Mouse (Mus musculus) CH12.LX (cell line): Measurements from ENCODE around the gene Fam243. TPM values are rescaled to one million over a fixed set of nuclear protein-coding genes. Genes with fewer than 3 reads are reported as not detected.

Experiments
- DNase-seq: peaks from one replicate; pipeline ENCODE4 v3.0.0-alpha.2; 2013; ENCODE audit errors: extremely low read depth
- H3K27ac ChIP-seq: 2 replicates; pipeline ENCODE4 v1.5.1; 2012; ENCODE audit warnings: low read depth, mild to moderate bottlenecking, control low read depth, moderate library complexity; ENCODE audit not compliant: insufficient read depth
- H3K27me3 ChIP-seq: replicated peaks from 2 replicates; pipeline ENCODE3; 2012; ENCODE audit warnings: inconsistent platforms
- H3K36me3 ChIP-seq, 2 experiments: replicated peaks in 1 of 2; 2 replicates each; pipeline versions ENCODE3 to v1.6.1; 2012; ENCODE audit warnings: inconsistent platforms in 1 of 2, low read length in 1 of 2, mild to moderate bottlenecking in 1 of 2, mixed read lengths in 1 of 2, moderate library complexity in 1 of 2; ENCODE audit not compliant: control insufficient read depth in 1 of 2, insufficient read depth in 1 of 2
- H3K4me1 ChIP-seq, 2 experiments: 2 replicates each; pipeline ENCODE4 v1.6.1; 2012; ENCODE audit warnings: inconsistent platforms in 1 of 2, moderate library complexity in 1 of 2; ENCODE audit not compliant: insufficient read depth in 2 of 2, control insufficient read depth in 1 of 2
- H3K4me2 ChIP-seq: 2 replicates; pipeline ENCODE4 v1.6.1; 2012; ENCODE audit warnings: low read depth, mild to moderate bottlenecking, control low read depth; ENCODE audit not compliant: poor library complexity, insufficient read depth, severe bottlenecking
- H3K4me3 ChIP-seq, 3 experiments: fragments of 150-350 bp in 1 of 3; sonication (generic) in 1 of 3; replicated peaks in 1 of 3; 2 replicates each; pipeline versions ENCODE3 to v1.5.1; 2011 to 2012; ENCODE audit warnings: low read depth in 2 of 3, low read length in 2 of 3, mild to moderate bottlenecking in 2 of 3, moderate library complexity in 2 of 3, control low read depth in 1 of 3, improper control_type of control experiment in 1 of 3, inconsistent platforms in 1 of 3, mixed read lengths in 1 of 3; ENCODE audit not compliant: poor library complexity in 1 of 3
- H3K79me2 ChIP-seq: replicated peaks from 2 replicates; pipeline ENCODE4 v1.6.1; 2012; ENCODE audit warnings: mild to moderate bottlenecking, moderate library complexity; ENCODE audit not compliant: control insufficient read depth, poor library complexity, insufficient read depth, severe bottlenecking; ENCODE audit errors: extremely low read depth
- H3K9ac ChIP-seq: 2 replicates; pipeline ENCODE4 v1.6.1; 2012; ENCODE audit warnings: low read depth, mild to moderate bottlenecking, control low read depth, moderate library complexity; ENCODE audit not compliant: insufficient read depth
- H3K9me3 ChIP-seq: replicated peaks from 2 replicates; pipeline ENCODE3; 2012; ENCODE audit warnings: low read length, inconsistent platforms, mixed read lengths
- CHD1 ChIP-seq: IDR thresholded peaks from 2 replicates; pipeline ENCODE4 v1.6.1; 2012; ENCODE audit warnings: low read depth, low read length, improper control_type of control experiment, inconsistent platforms
- E2F4 ChIP-seq: IDR thresholded peaks from 2 replicates; pipeline ENCODE4 v1.6.1; 2011; ENCODE audit warnings: low read depth, low read length, improper control_type of control experiment; ENCODE audit not compliant: insufficient replicate concordance
- EP300 ChIP-seq: IDR thresholded peaks from 2 replicates; pipeline ENCODE4 v1.6.1; 2011; ENCODE audit warnings: low read length, improper control_type of control experiment
- IRF4 ChIP-seq: IDR thresholded peaks from 2 replicates; pipeline ENCODE4 v1.6.1; 2014; ENCODE audit warnings: low read depth, mild to moderate bottlenecking, inconsistent platforms, low read length, improper control_type of control experiment
- JUN ChIP-seq: IDR thresholded peaks from 2 replicates; pipeline ENCODE4 v1.6.1; 2011; ENCODE audit warnings: low read depth, mild to moderate bottlenecking, low read length, improper control_type of control experiment, moderate library complexity; ENCODE audit not compliant: insufficient read depth
- JUND ChIP-seq: conservative IDR thresholded peaks from 2 replicates; pipeline ENCODE4 v1.6.1; 2011; ENCODE audit warnings: low read depth, low read length, improper control_type of control experiment
- MAX ChIP-seq: IDR thresholded peaks from 2 replicates; pipeline ENCODE4 v1.6.1; 2011; ENCODE audit warnings: low read length, improper control_type of control experiment
- MAZ ChIP-seq: IDR thresholded peaks from 2 replicates; pipeline ENCODE4 v1.6.1; 2012; ENCODE audit warnings: low read depth, mild to moderate bottlenecking, inconsistent platforms, low read length, improper control_type of control experiment, moderate library complexity
- MEF2A ChIP-seq: IDR thresholded peaks from 2 replicates; pipeline ENCODE4 v1.6.1; 2014; ENCODE audit warnings: low read depth, mild to moderate bottlenecking, inconsistent platforms, low read length, improper control_type of control experiment, borderline replicate concordance
- MYC ChIP-seq: IDR thresholded peaks from 2 replicates; pipeline ENCODE4 v1.6.1; 2011; ENCODE audit warnings: low read depth, mild to moderate bottlenecking, improper control_type of control experiment, low read length
- NRF1 ChIP-seq: IDR thresholded peaks from 2 replicates; pipeline ENCODE4 v1.6.1; 2014; ENCODE audit warnings: low read depth, mild to moderate bottlenecking, inconsistent platforms, low read length, improper control_type of control experiment, moderate library complexity
- PAX5 ChIP-seq: IDR thresholded peaks from 2 replicates; pipeline ENCODE4 v1.6.1; 2012; ENCODE audit warnings: low read length, inconsistent platforms, mixed read lengths
- POLR2A ChIP-seq: IDR thresholded peaks from 2 replicates; pipeline ENCODE4 v1.6.1; 2011; ENCODE audit warnings: low read depth, mild to moderate bottlenecking, improper control_type of control experiment, low read length
- POLR2AphosphoS2 ChIP-seq: IDR thresholded peaks from 2 replicates; pipeline ENCODE4 v1.6.1; 2011; ENCODE audit warnings: low read depth, low read length, improper control_type of control experiment
- RAD21 ChIP-seq: IDR thresholded peaks from 2 replicates; pipeline ENCODE4 v1.6.1; 2011; ENCODE audit warnings: low read depth, mild to moderate bottlenecking, low read length, improper control_type of control experiment, moderate library complexity
- SIN3A ChIP-seq: IDR thresholded peaks from 2 replicates; pipeline ENCODE4 v1.6.1; 2012; ENCODE audit warnings: low read length, improper control_type of control experiment, inconsistent platforms
- SMC3 ChIP-seq: IDR thresholded peaks from 2 replicates; pipeline ENCODE4 v1.6.1; 2011; ENCODE audit warnings: low read depth, low read length, improper control_type of control experiment
- TCF12 ChIP-seq: IDR thresholded peaks from 2 replicates; pipeline ENCODE4 v1.6.1; 2014; ENCODE audit warnings: low read depth, mild to moderate bottlenecking, inconsistent platforms, low read length, improper control_type of control experiment
- USF1 ChIP-seq: IDR thresholded peaks from 2 replicates; pipeline ENCODE4 v1.6.1; 2014; ENCODE audit warnings: low read depth, mild to moderate bottlenecking, inconsistent platforms, low read length, improper control_type of control experiment
- ZC3H11A ChIP-seq: IDR thresholded peaks from 2 replicates; pipeline ENCODE4 v1.6.1; 2012; ENCODE audit warnings: low read depth, mild to moderate bottlenecking, inconsistent platforms, low read length, improper control_type of control experiment
- ZKSCAN1 ChIP-seq: IDR thresholded peaks from 2 replicates; pipeline ENCODE4 v1.6.1; 2012; ENCODE audit warnings: low read depth, inconsistent platforms, low read length, improper control_type of control experiment, borderline replicate concordance
- ZMIZ1 ChIP-seq: IDR thresholded peaks from 2 replicates; pipeline ENCODE4 v1.6.1; 2012; ENCODE audit warnings: low read depth, mild to moderate bottlenecking, inconsistent platforms, low read length, improper control_type of control experiment
- ZNF384 ChIP-seq: IDR thresholded peaks from 2 replicates; pipeline ENCODE4 v1.6.1; 2012; ENCODE audit warnings: low read depth, low read length, improper control_type of control experiment, inconsistent platforms
- dilution Hi-C: fragments of 300-500 bp; cut with MboI; formaldehyde crosslinking; loops from 2 replicates; pipeline ENCODE4 v1.14.3; 2020; ENCODE audit warnings: low sequenced_read_pairs; ENCODE audit not compliant: extremely low pct_unique_long_range_greater_than_20kb, extremely low pct_ligation_motif_present
- in situ Hi-C: fragments of 300-500 bp; cut with MboI; formaldehyde crosslinking; loops from 3 replicates; pipeline ENCODE4 v1.14.3; 2019; ENCODE audit warnings: low sequenced_read_pairs, low pct_ligation_motif_present, low pct_unique_long_range_greater_than_20kb, mixed read lengths
- polyA plus RNA-seq: library from polyadenylated mRNA; unstranded; fragments of >175 nt; gene quantifications from 2 replicates; pipeline ENCODE4 v1.2.1, GENCODE M21; 2012; ENCODE audit warnings: low read depth; ENCODE audit not compliant: insufficient read length
- total RNA-seq, 2 experiments: library from RNA; depleted of rRNA; stranded (reverse); fragments of 300-350 nt in 1 of 2; fragments of >200 nt in 1 of 2; gene quantifications; 2 replicates each; pipeline ENCODE4 v1.2.3; 2012 to 2014

The Fam243 gene
- total and polyA plus RNA-seq, 3 experiments = not detected

- DNase-seq = no peak
- H3K4me3 ChIP-seq = no peak within 1 kb of the TSS
- no peaks in the 10 kb centered on the region for H3K36me3 ChIP-seq
- H3K9me3 ChIP-seq = no peaks in the 10 kb centered on the region
- peaks cover 10% of the 10 kb centered on the region for H3K27me3 ChIP-seq
- in situ Hi-C loops = loop anchor here (5.0 to 25.0 kb wide), 3 partner anchors 355 to 930 kb away; partner anchors contain the start of gene Ifnar2
- no peaks in the 10 kb centered on the region for H3K79me2 ChIP-seq
- no peak within 1 kb of the TSS for H3K4me2 ChIP-seq
- dilution Hi-C loops = no loop called here
- no peak within 1 kb of the TSS for H3K9ac ChIP-seq
- H3K4me1 ChIP-seq = no peaks in the 10 kb centered on the region
- TF ChIP-seq IRF4 = no peak
- TF ChIP-seq MAZ = no peak
- TF ChIP-seq NRF1 = no peak
- no peak for TF ChIP-seq EP300
- TF ChIP-seq POLR2A = no peak
- TF ChIP-seq ZNF384 = no peak
- TF ChIP-seq CHD1 = no peak
- no peak for TF ChIP-seq JUN
- no peak for TF ChIP-seq POLR2AphosphoS2
- TF ChIP-seq TCF12 = no peak
- no peak for TF ChIP-seq E2F4
- no peak for TF ChIP-seq JUND
- no peak for TF ChIP-seq MYC
- TF ChIP-seq SMC3 = no peak
- TF ChIP-seq MAX = no peak
- TF ChIP-seq ZC3H11A = no peak
- TF ChIP-seq SIN3A = no peak
- TF ChIP-seq MEF2A = no peak
- no peak for TF ChIP-seq RAD21
- TF ChIP-seq ZKSCAN1 = no peak
- H3K27ac ChIP-seq = no peak within 1 kb of the TSS
Observed at GRCm38 (mm10) chr16:92292101-92292500, 29.1 kb downstream of the Fam243 start, which contains the start of gene Kcne2. TSS of gene Kcne2 (plus strand) at chr16:92292389.

GRCm38 (mm10) chr16:92290045-92290444 is 31.2 kb downstream of the Fam243 start:
- Histone ChIP-seq H3K36me3 (no peaks in the 10 kb centered on the region), H3K9me3 (no peaks in the 10 kb centered on the region), H3K27ac (no peak overlapping the region), H3K4me2 (no peak overlapping the region), H3K4me3 (no peak overlapping the region), H3K27me3 (peaks cover 23% of the 10 kb centered on the region), H3K4me1 (peaks cover 0 to 2% of the 10 kb centered on the region in 2 experiments; a peak in 1 of 4 replicates), H3K9ac (no peak overlapping the region)
- dilution Hi-C loops = no loop called here
- DNase-seq = no peak
- in situ Hi-C loops = loop anchor here (5.0 to 25.0 kb wide), 3 partner anchors 353 to 928 kb away; partner anchors contain the start of gene Ifnar2
- TF ChIP-seq RAD21 = no peak
- no peak for TF ChIP-seq JUND
- TF ChIP-seq USF1 = no peak
- no peak for TF ChIP-seq MEF2A
- TF ChIP-seq NRF1 = no peak
- no peak for TF ChIP-seq PAX5
- no peak for TF ChIP-seq ZMIZ1
- TF ChIP-seq, all 38 proteins: peak for 0
- H3K79me2 ChIP-seq = no peaks in the 10 kb centered on the region
